Mouse (Mus musculus) mammary gland, adult 2 months (tissue): Measurements from ENCODE around the gene Cetn4. TPM values are rescaled to one million over a fixed set of nuclear protein-coding genes. Genes with fewer than 3 reads are reported as not detected.

Experiments used
- polyA plus RNA-seq: library from polyadenylated mRNA; depleted of rRNA; stranded (reverse); fragments of >200 nt; gene quantifications from 2 replicates; pipeline ENCODE4 v1.2.3, GENCODE M21; 2012; ENCODE audit warnings: low replicate concordance; rRNA removed

Cetn4 gene
- 0.65 and 0.66 TPM in 2 replicates for polyA plus RNA-seq

DNA sequence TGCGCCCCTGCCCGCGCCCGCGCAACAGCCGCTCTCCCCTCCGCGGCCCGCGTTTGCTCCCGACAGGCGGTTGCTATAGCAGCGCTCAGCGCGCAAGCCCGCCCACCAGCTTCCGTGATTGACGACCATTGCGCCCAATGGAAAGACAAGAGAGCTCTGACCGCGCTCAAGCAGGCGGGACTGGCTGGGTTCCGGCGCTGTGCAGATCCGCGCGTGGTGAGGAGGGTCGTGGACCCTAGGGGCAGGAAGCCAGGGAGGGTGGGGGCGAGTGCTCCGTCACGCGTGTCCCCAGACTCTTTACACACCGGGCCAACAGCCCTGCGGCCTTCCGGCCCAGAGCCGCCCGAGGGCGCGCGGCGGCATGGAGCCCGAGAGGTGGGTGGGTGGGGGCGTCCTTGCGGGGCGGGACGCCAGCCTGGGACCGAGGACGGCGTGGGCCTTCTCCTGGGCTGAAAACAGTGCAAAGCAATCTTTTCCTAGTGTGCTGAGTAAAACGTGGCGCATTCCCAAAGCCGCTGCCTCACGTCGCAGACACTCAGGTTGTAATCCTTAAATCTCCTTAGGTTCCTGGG, at the start of gene Cetn4, which contains the start of gene Bbs12:
Cetn4 (minus strand) TSS at position 339 of the 572 bp plus-strand sequence.
Bbs12 (plus strand) TSS at position 185 of the 572 bp plus-strand sequence.

DNA sequence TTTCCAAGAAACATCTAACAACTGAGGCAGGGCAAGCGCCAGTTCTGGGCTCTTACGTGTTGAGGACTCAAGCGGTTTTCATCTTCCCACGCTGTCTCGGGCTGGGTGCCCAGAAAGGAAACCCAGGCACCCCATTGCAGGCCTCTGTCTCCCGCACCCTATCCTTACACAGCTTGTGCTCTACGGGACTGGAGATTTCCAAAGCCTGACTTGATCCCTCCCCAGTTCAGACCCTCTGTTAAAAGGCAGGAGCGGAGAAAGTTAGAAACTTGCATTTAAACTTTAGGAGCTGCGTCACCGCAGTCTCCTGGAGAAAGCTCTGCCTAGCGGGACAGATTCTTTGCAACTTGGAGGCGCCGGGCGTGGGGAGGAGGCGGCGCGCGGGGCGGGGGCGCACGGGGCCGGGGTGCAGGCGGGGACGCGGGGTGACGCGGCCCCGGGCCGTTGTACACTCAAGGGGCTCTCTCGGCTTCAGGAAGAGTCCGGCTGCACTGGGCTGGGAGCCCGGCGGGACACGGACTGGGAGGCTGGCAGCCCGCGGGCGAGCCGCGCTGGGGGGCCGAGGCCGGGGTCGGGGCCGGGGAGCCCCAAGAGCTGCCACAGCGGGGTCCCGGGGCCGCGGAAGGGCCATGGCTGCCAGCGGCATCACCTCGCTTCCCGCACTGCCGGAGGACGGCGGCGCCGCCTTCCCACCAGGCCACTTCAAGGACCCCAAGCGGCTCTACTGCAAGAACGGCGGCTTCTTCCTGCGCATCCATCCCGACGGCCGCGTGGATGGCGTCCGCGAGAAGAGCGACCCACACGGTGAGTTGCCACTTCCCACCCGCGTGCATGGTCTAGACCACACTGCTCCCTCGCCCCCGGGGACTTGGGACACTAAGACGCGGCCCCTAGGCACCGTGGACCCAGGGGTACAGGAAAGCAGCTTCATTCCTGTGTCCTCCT, 36.0 kb upstream of the Cetn4 start, which contains the start of gene Fgf2:
Fgf2 (plus strand) TSS at position 126 of the 945 bp plus-strand sequence.

Other genes with a start within 250 kb of the Cetn4 start
- not detected in 2 replicates for gene Adad1, start 249.2 kb downstream of the Cetn4 start, polyA plus RNA-seq
- gene Il2, start 186.7 kb downstream of the Cetn4 start, polyA plus RNA-seq: 0.42 TPM in 1 of 2 replicates, not detected in the other
- not detected in 2 replicates for gene Il21, start 80.1 kb downstream of the Cetn4 start, polyA plus RNA-seq
- 0.72 and 1.8 TPM in 2 replicates for gene Bbs12, start 154 bp downstream of the Cetn4 start, polyA plus RNA-seq
- gene Fgf2, start 35.6 kb upstream of the Cetn4 start, polyA plus RNA-seq: 9.6 and 11.2 TPM in 2 replicates
- gene Spata5, start 107.2 kb upstream of the Cetn4 start, polyA plus RNA-seq: 1.1 and 3.8 TPM in 2 replicates
- 27.9 and 38.6 TPM in 2 replicates for gene Nudt6, start 107.5 kb upstream of the Cetn4 start, polyA plus RNA-seq